Mouse (Mus musculus) right cerebral cortex, postnatal 4 days (tissue): ENCODE data around the gene Fgd3.

Experiments
- DNase-seq: peaks from one replicate; pipeline ENCODE4 v3.0.0-alpha.2; 2022

The Fgd3 gene

DNA sequence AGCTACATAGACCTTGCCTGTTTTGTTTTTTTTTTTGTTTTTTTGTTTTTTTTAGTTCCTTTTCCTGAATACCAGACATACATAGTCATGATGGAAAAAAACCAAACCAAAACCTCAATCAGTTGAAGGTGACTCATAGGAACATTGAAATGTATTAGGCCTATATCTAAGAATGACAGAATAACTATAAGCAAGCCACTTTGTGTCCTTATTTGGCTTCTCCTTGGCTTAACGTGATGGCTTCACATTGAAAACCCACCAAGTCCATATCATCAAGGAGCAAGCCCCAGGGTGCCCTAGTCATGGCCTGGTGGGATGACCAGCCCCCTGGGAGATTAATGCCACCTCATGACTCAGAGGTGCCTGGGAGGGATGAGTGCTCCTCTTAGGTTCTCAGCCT, 19.3 kb downstream of the Fgd3 start:
- no peak for DNase-seq

- DNase-seq, result no peak
These were observed 21.4 kb downstream of the Fgd3 start for GRCm38 (mm10) chr13:49298514-49299381.

GRCm38 (mm10) chr13:49296270-49296669, 23.8 kb downstream of the Fgd3 start:
- no peak for DNase-seq

GRCm38 (mm10) chr13:49294108-49294507, 26.0 kb downstream of the Fgd3 start:
- no peak for DNase-seq

DNA sequence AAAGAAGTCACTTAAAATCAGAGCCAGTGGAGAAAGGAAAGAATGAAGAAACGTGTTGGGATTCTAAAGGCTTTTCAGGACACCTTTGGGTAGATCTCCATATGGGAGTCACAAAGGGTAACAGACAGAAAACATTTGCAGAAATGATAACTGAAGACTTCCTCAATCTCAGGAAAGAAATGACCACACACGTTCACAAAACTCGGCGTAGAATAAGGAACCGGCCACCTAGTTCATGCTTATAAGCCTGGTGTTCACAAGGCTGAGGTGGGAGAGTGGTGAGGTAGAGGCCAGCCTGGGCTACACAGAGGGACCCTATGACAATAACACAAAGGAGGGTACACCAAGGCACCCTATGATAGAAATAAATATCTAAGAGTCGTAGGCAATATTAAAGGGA, 28.2 kb downstream of the Fgd3 start:
- no peak for DNase-seq

- DNase-seq, result no peak
These were observed 28.7 kb downstream of the Fgd3 start for GRCm38 (mm10) chr13:49291398-49291797.

GRCm38 (mm10) chr13:49287224-49287623, 32.9 kb downstream of the Fgd3 start:
- DNase-seq, result no peak

GRCm38 (mm10) chr13:49286750-49287149, 33.4 kb downstream of the Fgd3 start:
- no peak for DNase-seq

DNA sequence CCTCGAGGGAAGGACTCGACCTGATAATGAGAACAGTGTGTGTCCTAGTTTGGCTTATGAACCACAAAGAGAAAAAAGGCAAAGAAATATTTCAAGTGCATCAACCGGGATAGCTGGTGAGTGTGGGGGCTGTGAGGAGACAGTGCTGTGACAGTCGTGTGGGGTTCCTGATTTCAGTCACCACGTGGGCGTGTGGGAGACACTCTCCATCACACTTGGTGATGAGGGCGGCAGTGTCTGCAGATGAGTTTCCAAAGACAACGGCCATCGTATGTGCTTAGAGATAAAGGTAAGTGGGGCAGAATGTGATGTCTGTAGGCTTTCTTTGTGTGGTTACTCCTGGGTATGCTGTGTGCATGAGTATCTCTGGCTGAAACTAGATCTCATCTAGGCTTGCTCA, 36.4 kb downstream of the Fgd3 start:
- DNase-seq, result no peak

DNA sequence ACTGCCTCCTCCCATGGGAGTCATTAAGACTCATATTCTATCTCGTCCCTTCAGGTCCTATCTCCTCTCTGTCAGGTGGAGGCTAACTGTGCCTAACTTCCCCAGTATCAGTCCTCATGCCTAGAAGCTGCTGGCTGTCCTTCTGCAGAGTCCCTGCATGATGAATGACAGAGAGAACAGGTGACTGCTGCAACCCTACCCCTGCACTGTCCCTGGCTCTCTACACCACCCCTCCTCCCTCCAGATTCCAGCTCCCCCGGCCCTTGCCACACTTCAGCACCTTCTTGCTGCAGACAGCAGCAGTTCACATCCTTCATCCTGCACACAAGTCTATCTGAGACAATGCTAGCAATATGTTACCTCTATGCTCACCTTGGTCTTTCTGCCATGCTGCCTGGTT, 37.9 kb downstream of the Fgd3 start:
- DNase-seq, result no peak

DNA sequence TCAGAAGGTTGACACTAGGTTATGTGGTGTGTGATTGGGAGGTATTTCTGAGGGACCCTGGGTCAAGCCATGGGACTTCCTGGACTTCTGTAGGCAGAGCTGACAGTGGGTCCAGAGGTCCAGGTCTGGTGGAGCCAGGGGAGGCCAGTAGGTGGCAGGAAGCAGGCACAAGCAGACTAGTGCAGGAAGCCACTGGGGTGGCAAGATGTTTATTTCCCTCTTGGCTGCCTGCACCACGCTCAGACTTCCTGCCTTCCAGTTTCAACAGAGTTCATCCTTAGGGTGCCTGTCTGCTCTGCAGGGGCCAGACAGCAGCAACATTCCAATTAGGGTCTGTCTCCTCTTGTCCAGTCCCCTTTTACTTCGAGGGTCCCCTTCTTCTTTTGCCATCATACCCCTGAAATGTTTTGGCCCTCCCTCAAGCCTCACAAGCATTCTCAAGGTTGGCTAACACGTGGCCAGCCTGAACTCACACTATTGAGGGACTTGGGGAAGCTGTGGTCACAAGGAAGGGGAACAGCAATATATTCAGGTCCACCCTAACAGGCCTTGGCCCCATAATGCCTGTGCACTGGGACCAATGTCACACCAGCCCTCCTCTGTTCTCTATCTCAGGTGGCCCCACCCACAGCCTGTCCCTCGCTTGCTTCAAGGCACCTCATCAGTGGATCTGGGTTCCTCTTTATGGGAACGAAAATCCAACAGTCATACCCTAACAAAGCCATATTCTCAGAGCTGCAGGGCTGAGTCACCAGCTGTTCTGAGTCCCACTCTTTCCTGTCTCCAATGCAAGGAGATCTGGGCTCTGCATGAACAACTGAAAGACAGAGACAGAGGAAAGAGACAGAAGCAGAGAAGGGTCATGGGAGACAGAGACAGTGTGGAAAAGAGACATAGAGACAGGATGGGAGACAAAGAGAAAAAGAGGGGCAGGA, 48.0 kb downstream of the Fgd3 start:
- no peak for DNase-seq

DNA sequence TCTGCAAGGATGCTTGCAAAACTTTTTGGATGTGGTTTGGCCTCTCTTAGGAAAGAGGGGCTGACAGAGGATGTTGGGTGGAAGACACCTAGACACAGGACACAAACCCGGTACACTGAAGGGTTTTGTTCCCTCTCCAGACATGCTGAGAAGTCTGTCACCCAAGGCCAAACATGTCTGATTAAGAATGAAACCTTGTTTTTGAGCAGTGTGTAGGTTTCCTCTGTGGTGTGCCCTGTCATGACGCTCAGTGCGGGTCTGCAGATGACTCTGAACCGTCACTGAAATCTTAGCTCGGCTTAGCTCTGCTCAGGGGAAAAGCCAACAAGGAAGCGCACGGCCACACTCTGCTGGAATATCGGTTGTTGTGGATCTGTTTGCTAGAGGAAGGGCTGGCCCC, 49.6 kb downstream of the Fgd3 start:
- no peak for DNase-seq

- no peak for DNase-seq
These were observed 52.5 kb downstream of the Fgd3 start for GRCm38 (mm10) chr13:49267645-49268044.

DNA sequence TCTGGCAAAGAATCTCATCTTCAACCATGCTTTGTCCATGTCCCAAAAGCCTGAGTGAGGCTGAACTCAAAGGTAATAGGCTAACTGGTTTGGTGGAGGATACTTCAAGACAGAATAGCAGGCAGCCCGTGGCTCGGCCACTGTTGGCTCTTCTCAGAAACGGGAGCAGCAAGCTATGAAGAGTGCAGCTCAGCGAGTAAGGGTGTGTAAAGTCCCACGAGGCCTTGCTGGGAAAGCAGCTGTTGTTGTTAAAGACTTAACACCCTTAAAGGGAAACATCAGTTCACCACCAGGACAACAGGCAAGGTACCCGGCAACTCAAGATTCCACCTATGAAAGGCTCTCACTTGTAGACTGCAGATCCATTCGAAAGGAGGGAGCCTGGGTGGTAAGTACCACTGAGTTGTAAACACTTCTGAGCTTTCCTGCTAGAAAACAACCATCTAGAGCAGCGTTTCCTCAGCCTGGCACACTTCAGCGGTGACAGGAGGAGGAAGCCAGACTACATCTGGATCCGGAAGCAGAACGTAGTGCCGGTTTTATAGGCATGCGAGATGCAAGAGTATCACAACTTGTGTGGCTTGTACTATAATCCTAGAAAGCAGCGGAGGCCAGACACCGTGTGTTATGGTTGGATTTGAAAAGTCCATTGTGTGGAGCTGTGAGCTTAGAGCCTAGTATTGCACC, 59.9 kb downstream of the Fgd3 start:
- DNase-seq, result no peak

DNA sequence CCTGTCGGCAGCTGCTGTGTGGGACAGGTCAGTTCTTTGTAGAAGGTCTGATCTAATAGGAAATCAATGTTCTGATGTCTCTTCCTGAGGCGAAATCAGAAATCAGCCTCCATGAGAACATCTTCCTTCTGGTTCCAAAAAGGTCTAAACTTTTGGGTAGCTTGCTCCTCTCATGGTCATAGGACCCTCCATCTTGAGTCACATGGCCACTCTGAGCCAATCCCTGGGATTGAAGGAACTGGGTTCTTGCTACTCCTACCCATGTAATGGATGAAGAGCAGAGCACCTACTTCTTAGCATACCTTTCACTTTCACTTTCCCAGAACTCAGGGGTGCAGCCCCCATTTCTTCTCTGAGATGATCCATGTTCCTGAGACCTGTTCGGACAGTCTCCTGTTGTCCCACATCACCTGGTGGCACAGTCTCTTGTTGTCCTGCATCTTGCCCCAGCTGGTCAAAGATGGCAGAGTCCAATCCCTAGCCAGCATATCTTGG, 62.2 kb downstream of the Fgd3 start:
- DNase-seq, result no peak

DNA sequence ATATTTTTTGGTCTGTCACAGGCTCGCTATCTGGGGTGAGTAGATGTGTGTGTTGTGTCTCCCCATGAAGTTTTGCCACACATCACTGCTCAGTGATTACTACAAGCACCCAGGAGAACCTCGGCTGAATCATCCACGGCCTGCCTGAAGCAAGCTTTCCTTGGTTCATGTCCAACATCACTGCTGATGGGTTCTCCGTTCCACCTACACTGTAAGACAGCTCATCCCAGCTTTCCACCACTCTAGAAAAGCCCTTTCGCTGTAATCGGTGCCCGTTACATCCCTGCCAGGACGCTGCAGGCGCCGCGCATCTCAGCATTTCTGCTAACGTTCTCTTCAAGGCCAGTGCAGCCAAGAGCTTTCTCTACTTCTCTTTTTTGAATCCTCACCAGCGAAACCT, 67.4 kb downstream of the Fgd3 start:
- DNase-seq, result no peak

GRCm38 (mm10) chr13:49252113-49252512, 68.0 kb downstream of the Fgd3 start:
- DNase-seq, result no peak

DNA sequence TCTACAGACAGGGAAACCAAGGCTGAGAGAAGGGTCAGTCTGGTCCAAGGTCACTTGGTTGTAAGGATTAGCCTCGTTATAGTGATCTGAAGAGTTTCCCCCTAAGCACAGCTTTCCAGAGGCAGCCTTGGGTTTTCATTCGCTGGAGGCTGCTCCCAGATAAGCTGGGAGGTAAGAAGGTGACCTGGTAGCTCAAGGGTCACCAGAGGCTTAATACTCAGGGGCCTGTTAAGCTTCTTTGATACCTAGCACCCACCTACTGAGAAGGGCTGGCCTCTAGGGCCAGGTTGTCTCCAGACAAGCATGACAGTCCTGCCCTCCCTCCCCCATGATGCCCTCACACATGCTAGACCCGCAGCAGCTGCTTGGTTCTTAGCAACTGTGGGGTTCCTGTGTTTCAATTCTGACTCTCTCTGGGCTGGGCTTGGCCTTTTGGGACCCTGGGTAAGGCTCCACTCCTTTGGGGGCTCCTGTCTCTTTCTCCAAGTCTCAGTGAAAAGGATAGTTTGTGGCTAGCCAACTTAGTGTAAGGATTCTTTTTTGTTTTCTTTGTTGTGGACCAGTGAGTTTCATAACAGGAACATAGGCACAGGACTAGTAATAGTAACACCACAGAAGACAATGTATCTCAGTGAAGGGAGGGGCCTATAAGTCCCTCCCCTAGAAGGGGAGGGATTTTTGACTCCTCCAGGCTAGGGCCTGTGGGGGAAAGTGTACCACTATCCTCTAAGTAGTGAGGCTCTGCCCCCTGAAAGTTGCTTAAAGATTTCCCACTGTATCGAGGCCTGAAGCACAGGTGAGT, 69.2 kb downstream of the Fgd3 start:
- no peak for DNase-seq

- DNase-seq, result no peak
These were observed 70.5 kb downstream of the Fgd3 start for GRCm38 (mm10) chr13:49249634-49250033.

- DNase-seq, result no peak
These were observed 71.2 kb downstream of the Fgd3 start for GRCm38 (mm10) chr13:49248923-49249322.

- no peak for DNase-seq
These were observed 71.6 kb downstream of the Fgd3 start, which contains the start of gene Susd3 for GRCm38 (mm10) chr13:49248467-49248862. Gene Susd3 (minus strand): TSS chr13:49248706.
